Mouse (Mus musculus) urinary bladder, adult 18-20 months (tissue): Measurements from ENCODE around the gene Tmem178b.

Source experiments
- DNase-seq, 2 experiments: peaks; one replicate each; pipeline ENCODE4 v3.0.0; 2022; ENCODE audit warnings: low spot score in 2 of 2, mixed read lengths in 2 of 2

Tmem178b gene

DNA sequence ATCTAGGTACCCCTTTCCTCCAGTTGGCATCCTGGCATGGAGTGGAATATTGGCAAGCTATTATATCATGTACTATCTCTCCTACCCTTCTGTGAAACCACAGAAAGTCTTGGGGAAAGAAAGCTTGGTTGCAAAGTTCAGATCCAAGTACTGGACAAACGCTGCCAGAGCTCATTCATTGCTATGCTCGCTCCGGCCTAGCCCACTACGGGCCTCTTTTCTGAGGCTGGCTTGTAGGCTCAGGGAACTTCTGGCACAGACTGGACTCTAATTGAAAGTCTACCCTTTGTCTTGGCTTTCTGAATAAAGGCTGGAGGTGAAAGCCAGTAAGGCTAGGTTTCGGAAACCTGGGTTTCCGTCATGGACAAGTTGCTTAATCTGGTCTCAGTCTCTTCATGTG, 44.7 kb downstream of the Tmem178b start:
- DNase-seq: no peak

DNA sequence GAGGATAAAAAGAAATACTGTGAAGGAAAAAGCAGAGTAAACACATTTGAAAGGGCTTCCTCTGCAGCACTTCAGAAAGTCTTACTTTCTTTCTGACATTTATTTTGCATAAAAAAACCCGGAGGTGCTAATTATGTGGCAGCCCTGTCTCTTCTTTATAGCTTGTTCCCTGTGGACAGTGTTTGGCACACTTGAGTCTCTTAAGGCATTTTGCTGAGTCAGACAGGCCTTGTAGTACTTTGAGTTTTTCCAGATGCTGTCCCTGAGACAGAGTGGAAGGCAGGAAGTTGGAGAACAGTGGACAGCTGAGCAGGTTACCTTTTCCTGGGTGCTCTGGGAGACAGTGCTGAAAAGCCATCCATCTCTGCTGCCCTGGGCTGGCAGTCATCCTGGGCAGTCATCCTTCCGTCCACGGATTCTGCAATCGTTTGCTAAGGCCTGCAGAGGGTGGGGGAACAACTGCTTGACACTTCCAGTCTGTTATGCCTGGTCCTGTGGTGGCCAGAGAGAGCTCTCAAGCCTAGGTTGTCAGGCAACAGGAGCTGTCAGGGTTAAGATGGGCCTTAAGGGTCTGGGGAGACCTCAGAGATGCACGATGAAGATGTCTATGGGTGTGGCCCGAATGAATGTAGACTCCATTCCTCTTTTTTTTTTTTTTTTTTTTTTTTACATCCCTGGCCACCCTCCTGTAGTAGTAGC, 46.1 kb downstream of the Tmem178b start:
- no peak for DNase-seq

DNA sequence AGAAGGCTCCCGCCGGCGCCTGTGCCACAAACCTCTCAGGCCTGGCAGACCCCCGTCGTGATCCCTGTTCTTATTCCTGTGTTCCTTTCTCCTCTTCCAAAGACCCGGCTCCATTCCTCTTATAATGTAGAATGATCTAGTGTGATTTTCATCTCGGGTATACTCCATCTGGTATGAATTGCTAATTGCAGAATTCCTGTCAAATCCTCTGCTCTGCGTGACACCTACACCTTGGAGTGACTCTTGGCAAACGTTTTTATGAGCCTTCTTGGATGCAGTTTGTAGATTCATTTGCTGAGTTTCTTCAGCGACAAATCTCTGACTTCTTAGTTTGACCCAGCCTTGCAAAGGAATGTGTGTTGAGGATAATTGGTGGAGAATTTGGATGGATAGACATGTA, 53.4 kb downstream of the Tmem178b start:
- DNase-seq: no peak

DNA sequence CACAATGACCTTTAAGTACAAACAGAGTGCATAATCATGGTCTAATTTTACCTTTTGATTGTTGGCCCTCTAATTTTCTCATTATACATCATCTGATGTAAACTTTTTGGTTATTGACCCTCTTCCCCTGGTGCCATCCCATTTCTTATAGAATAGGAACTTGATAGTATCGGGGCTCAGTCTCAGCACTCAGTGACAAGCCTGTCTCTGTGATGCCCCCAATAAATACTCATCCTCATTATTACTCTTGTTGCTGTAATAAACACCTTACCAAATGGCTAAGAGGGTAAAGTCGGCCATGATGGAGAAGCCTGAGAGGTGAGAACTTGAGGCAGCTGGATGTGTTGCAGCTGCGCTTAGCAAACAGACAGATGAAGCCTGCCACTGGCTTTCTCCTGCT, 63.5 kb downstream of the Tmem178b start:
- no peak for DNase-seq

DNA sequence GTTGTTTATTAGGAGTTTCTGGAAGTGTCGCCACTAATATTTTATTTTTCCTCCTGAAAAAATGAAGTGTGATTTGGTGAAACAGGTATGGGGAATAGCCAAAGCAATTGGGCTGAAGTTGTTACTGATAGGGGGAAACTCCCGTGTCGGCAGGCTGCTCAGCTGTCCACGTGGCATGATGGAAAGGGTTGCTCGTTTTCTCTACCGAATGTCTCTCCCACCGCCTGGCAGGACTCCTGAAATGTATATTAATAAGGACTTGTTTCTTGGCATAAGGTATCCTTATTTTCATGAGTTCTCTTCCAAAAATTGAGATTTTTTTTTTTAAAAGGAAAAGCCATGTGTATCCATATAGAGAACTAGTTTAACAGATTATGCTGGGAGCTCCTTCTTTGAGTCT, 67.8 kb downstream of the Tmem178b start:
- no peak for DNase-seq

DNA sequence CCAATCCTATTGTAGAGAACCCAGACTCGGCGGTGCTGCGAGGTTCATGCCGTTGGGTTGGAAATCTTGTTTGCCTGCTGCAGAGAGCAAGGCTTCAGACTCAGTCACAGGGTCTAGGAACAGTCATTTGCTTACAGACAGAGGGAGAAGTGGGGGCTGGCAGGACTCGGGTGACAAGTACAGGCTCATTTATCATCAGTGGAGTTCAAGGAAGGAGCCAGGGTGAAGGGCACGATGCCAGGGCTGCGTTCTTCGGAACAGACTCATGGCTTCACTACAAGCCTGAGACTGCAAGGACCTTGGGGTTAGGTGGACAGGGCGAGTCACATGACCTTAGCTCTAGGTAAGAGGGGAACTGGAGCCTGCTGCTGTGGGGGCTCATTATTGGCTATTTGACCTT, 71.8 kb downstream of the Tmem178b start:
- no peak for DNase-seq

DNA sequence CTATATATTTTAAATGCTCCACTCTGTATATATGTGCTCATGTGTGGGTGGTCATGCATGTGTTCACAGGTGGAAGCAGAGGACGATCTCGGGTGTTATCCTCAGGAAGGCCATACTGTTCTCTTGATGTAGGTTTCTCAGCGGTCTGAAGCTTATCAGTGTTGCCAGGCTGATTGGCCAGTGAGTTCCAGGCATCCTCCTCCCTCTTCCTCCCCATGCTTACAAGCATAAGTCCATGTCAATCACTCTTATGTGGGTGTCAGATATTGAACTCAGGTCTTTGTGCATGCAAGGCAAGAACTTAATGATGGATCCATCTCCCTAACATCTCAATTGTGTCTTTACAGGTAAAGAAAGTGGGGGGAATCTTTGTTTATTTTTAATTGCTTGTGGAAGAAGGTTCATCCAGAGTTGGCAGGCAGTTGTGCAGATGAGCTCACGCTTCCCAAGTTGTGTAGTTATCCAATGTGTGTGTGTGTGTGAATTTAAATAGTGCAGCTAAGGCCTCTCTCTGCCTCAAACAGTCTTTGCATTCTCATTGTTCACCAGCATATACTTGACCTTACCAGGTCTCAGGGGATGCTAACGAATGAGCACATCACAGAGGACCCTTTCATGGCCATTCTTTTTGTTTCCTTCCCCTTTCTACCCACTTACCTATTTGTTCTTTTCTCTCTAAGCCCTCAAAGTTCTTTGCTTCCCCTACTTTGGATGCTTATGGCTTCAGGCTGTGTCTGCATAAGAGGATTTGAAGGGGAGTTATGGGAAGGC, 72.8 kb downstream of the Tmem178b start:
- no peak for DNase-seq

DNA sequence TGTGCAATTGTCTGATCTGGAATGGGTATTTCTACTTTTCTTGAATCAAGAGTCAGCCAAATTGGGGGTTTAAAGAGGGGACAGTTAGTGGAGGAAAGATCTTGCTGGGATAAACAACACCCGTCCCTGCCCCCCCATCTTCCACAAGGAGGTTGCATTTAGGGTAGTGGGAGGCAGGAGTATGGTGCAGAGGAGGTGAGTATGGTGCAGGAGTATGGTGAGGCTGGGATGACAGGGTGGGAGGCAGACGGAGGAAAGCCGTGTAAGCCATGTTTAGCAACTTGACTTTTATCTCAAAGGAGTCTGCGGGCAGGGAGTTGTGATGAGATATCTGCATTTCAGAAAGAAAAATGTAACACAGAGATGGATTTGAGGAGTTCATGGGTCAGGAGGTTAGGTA, 73.5 kb downstream of the Tmem178b start:
- DNase-seq: no peak

DNA sequence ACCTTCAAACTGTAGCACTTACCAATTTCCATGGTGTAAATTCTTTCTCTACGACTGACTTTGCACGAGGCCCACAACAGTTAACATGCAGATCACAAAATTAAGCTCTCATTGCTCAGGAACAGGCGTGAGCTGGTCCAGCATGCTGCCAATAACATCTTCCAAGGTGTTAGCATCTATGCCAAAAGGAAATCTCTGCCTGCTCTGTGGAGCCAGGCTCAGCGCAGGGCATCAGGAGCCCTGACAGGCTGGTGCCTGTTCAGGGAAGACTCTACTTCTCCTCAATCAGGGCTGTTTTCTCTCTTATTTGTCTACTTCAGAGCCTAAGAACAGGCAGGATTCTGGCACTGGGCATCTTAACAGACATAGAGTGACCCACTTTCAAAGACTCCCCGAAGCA, 80.9 kb downstream of the Tmem178b start:
- DNase-seq: no peak

DNA sequence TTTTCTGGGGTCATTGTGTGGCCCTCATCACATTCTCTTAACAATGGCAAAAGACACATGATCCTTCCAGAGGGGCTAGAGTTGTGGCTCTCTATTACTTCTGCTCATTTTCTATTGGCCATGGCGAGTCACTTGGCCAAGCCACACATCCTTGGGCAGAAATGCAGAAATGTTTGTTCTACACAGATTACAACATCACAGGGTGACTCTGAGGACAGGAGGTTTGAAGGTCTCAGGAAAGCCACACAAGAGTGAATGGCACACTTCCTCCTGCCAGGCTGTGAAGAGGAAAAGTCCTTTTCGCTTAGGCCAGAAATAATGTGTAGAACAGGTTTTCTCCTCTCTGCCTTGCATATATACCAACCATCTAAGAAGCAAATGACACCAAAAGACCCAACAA, 82.1 kb downstream of the Tmem178b start:
- DNase-seq: no peak

DNA sequence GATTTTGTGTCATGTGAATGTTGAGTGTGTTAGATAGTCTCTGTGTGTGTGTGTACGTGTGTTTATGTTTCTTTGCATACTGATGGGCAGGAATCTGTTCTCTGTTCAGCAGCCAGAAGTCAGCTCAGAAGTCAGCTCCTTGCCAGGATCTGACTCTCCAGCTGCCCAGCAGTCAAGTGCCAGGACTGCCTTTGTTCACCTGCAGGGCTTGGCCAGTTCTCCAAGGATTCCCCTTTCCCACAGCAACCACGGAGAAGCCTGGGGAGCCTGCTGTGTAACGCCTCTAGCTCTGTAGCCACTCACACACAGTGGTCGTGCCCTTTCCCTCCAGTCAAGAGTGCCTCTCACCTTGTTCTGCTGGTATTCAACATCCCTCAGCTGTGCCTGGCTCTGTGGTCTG, 91.5 kb downstream of the Tmem178b start:
- no peak for DNase-seq

DNA sequence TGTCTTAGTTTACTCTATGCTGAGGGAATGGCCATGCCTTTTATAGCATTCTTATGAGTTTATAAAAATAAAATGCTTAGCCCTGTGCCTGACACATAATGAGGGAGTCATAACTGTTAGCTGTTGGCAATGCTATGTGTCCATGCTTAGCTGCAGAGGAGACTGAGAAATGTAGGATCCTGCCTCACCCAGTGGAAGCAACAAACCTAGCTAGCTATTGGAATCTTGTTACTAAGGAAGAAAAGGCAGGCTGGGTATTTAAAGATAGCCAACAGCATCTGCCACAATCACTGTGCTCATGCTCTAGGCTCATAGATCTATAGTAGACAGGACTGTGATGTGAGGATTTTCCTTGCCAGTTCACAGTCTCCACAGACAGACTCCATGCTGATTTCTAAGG, 97.2 kb downstream of the Tmem178b start:
- DNase-seq: no peak

DNA sequence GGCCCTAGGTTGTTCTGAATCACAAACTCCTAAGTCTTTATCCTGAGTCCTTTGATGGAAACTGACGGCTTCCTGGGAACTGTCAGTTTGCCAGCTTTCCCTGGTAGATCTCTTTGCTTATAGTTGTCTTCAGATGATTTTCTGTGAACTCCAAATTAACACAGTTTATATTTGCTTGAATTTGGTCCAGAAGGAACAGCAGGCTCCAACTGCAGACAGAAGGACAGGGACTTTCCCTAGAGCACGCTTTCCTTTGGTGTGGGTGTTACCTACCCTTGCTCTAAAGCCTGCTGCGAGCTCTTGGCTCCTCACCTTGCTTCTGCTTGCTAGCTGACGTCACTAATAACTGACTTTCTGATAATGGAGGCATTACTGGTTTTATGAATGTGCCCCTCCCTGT, 105.9 kb downstream of the Tmem178b start:
- no peak for DNase-seq

DNA sequence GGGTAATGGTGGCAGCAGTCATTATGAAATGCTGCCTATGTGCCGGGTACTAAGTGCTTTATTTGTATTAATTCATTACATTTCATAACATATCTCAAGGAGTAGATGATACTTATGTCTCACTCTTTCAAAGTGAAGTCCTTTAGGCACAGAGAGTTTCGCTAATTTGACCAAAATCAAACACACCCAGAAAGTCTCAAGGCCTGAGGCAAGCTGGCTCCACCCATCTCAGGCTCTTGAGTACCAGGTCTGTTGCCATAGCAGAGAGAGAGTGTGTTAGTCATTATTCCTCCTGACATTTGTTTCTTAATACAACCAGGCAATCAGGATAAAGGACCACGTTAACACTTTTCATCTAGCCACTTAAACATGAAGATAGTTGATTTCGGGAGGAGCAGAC, 117.7 kb downstream of the Tmem178b start:
- DNase-seq: no peak

DNA sequence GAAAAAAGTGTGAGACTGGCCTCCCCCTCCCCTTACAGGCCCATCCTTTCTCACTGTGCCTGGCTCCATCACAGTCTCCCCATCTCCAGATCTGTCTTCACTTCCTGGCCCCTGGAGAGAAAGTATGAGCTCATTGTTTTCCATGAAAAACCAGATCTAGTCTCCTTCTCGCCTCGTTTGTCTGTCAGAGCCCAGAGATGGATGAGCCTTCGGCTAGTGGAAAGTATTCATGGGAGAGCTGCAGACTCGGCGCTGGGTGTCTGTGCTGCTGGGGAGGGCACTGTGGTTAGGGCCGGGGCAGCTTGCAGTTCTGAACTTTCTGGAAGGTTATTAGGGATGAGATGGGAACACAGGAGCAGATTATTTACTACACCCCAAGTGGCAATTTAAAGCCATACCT, 118.9 kb downstream of the Tmem178b start:
- DNase-seq: no peak

DNA sequence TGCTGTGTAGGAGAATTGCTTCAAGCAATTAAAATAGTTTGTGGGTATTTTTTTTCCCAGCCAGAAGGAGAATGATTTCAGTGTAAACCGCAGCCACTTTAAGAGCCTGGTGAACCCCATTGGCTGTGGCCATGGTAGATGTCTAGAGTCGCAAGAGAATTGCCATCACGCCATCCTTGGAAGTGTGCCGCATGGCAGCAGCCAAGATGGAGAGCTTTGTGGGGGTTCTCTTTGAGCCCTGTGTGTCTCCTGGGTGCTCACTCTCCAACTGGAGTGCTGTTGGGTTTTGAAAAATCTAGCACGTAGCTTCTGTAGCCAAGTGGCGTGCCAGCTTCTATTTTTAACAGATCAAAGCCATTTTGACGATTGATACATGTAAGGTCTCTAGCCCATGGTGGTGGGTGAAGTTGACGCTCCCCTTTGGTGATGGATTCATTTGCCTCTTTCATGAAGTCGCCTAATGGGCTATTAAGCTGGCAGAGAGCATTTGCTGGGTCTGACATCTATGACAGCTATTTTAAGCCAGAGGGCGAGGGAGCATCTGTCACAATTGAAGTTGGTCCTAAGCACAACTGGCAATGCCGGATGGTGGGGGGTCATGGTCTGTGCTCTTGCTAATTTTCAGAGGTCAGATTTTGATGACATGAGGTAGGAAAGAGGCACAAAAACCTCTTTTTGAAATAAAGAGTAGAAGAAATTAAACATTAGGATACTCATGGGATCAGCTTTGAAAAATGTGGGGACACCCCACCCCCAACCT, 133.1 kb downstream of the Tmem178b start:
- no peak for DNase-seq

DNA sequence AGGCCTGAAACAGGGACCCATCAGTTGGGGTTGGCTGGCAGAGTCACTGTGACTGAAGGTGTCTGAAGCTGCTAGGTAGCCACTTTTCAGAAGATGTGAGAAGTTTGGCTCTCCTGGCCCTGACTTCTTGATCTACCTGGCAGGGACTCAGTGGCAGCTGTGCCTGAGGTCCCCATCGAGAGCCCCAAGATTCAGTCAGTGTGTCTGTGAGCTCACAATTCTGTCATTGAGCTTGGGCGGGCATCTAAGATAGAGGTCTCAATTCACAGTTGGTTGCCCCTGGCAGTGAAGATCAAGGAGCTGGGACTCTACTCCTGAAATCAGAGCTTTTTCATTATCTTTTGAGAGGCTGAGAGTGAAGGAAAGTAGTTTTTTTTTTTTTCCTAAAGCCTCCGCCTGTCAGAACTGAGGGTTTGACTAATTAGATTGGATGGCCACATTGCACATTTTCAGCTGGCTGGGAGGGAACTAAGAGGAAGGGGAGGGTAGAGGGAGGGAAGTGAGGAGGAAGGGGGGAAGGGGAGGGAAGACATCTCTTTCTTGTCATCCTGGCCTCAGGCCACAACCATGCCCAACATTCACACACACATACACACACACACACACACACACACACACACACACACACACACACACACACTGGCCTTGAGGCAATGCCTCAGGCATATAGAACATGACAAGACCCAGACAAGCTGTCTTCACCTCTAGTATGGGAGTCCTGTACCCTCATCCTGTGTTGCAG, 135.3 kb downstream of the Tmem178b start:
- no peak for DNase-seq

DNA sequence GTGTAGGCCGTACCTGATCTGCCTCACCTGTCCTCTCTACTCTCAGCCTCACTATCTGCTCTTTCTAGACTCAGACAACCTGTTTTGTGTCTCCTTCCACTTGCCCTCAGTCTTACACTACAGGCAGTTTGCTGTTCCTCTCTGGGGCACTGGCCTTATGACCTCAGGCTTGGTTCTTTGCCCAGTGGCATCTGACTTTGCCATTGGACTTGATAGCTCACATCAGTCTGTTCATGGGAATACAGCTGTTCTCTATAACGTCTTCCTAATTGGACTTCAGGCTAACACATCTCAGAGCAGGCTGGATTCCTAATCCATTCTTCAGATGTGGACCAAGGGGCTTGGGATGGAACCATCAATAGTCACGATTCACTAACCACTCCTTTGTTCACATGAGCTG, 136.6 kb downstream of the Tmem178b start:
- no peak for DNase-seq

DNA sequence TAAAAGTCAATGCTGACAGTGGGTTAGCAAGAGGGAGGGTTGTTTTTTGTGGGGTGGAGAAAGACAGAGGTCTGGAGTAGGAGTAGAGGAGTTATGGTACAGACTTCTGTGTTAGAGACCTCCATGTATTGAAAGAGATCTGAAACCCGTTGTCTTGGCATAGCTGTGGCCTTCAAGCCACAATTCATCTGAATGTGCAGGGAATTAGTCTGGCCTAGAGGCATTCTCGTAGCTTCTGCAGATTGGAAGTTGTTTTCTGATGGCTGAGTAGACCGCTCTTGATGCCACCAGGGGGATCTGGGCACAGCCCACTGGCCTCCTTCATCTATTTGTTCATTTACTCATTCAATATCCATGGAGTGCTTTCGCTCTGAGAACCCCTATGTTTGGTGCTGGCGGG, 138.0 kb downstream of the Tmem178b start:
- DNase-seq: no peak

DNA sequence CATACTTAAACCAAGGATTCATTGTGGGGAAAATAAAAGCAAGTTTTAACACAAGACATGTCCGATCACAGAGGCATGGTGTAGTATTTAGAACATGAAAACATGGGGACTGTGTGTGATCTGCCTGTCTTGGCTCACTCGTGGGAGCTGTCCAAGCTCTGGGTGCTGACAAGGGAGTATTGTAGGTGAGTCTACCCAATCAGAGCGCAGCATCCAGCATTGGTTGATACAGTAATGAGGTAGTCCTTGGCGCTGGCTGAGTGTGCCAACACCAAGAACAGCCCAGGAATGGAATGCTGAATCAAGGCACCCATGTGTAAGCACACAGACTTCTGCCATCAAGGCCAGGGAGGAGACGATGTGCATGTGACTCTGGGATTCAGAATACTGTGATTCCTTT, 138.5 kb downstream of the Tmem178b start:
- no peak for DNase-seq

DNA sequence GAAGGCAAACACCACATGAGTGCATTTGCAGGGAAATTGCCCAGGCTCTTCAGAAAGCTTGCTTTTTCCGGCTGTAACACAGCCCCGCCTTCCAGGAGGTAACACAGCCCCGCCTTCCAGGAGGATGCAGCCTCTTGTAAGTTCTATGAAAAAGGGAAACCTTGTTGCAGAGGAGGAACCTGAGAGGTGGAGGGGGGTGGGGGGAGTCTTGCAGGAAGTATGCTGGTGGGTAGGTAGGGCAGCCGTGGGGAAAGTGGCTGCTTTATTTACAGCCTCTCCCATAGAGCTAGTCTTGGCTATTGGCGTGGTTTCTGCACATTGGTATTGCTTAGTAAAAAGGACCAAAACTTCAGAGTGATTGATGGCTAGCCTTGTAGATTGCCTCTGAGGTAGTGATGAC, 140.3 kb downstream of the Tmem178b start:
- no peak for DNase-seq

DNA sequence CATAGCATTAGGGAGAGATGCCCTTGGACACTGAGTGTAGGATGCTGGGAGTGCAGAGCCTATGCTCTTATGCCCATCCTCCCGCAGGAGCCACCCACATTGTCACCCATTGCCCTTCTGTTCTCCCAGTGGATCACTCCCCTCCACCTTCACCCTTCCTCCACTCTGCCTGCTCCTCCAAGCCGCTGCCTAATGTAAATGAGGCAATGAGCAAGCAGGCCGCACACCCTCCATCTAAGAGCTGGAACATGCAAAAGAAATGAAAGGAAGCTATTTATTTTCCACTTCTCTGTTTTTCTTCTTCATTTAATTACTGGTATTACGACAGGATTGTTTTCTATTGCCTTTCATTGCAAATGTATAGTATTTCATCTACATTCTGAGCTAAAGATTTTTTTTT, 142.1 kb downstream of the Tmem178b start:
- DNase-seq: no peak
